Mouse (Mus musculus) brain, embryonic 14.5 days (tissue): Measurements from ENCODE around the gene Msl2. TPM values are rescaled to one million over a fixed set of nuclear protein-coding genes. Genes with fewer than 3 reads are reported as not detected.

Source experiments
- DNase-seq: peaks from one replicate; pipeline ENCODE4 v3.0.0-alpha.2; 2011; ENCODE audit warnings: low read depth
- CTCF ChIP-seq: fragments of 200-500 bp; IDR thresholded peaks from 2 replicates; pipeline ENCODE4 v1.5.1; 2012; ENCODE audit warnings: inconsistent platforms, mild to moderate bottlenecking, moderate library complexity, borderline replicate concordance; ENCODE audit not compliant: insufficient read depth, insufficient read length; ENCODE audit errors: extremely low read depth
- POLR2A ChIP-seq: fragments of 200-500 bp; IDR thresholded peaks from 2 replicates; pipeline ENCODE4 v1.6.1; 2012; ENCODE audit warnings: mild to moderate bottlenecking, inconsistent platforms, borderline replicate concordance; ENCODE audit not compliant: poor library complexity, insufficient read depth, insufficient read length, severe bottlenecking; ENCODE audit errors: extremely low read depth
- polyA plus RNA-seq: library from polyadenylated mRNA; depleted of rRNA; stranded (reverse); fragments of >200 nt; gene quantifications from 2 replicates; pipeline ENCODE4 v1.2.3, GENCODE M21; 2012

Msl2 gene
- polyA plus RNA-seq, 1 experiment = 33.6 TPM

DNA sequence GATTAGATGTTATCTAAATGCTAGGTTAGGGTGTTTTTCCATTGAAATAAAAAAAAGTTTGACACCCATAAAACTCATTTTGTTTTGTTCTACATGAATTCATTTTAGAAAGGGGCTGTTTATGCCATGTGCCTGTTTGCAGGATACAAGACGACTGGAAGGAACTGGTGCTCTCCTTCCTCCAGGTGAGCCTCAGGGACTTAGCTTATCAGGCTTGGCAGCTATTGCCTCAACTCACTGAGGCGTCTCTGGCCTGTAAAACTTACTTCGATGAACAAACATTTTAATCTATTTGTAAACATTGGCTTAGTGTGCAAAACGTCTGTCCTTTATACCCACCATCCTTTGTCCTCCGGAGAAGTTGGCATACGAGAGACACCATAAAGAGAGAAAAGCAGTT, 21.2 kb upstream of the Msl2 start:
- no peak for DNase-seq
- TF ChIP-seq CTCF = no peak
- no peak for TF ChIP-seq POLR2A

DNA sequence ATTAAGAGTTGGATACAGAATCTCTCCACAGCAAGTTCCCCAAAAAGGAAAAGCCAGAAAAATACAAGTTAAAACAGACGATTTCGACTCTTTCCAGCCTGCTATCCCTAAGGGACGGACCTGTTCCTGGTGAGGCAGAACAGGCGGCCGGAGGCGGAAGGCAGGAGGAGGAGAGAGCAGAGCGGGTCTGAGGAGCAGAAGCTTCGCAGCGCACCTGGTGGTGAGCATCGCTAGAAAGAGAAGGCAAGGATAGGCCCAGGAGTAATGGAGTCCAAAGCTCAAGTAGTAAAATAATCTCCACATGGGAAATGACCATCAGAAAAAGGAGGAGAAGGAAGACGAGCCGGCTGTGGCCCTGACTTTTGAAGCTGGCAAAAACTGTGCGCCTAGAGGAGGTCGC, 20.6 kb upstream of the Msl2 start:
- TF ChIP-seq CTCF = no peak
- TF ChIP-seq POLR2A = no peak
- DNase-seq = no peak

DNA sequence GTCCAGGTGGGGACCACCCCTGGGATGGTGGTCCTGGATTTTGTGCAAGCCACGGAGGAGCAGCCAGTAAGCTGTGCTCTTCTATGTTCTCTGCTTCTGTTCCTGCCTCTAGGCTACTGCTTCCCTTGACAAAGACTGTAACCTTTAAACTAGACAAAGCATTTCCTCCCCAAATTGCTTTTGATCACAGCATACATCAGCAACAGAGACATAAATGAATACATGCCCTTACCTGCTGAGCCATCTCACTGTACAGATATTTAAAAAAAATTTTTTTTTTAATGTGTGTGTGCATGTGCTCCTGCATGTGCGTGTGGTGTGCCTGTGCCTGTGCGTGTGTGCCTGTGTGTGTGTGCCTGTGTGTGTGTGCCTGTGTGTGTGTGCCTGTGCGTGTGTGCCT, 16.7 kb upstream of the Msl2 start:
- DNase-seq = no peak
- TF ChIP-seq POLR2A = no peak
- TF ChIP-seq CTCF = no peak

DNA sequence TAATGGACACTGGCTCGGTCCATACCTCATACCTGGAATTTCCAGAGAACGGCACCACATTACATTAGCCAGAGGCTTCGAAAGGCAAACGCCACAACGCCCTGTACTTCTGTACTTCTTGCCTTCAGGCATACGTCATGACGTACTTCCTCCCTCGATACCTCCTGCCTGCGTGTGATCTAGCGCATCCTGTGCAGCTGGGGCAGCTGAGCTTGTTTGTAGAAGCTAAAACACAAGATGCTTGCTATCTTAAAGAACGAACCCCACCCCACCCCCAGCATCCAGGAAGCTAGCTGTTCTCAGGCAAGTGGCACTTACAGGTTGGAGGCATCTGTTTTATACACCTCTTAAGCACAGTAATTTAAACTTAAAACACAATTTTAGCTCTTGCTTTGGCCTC, 12.9 kb upstream of the Msl2 start:
- no peak for DNase-seq
- TF ChIP-seq CTCF (no peak), POLR2A (no peak)

DNA sequence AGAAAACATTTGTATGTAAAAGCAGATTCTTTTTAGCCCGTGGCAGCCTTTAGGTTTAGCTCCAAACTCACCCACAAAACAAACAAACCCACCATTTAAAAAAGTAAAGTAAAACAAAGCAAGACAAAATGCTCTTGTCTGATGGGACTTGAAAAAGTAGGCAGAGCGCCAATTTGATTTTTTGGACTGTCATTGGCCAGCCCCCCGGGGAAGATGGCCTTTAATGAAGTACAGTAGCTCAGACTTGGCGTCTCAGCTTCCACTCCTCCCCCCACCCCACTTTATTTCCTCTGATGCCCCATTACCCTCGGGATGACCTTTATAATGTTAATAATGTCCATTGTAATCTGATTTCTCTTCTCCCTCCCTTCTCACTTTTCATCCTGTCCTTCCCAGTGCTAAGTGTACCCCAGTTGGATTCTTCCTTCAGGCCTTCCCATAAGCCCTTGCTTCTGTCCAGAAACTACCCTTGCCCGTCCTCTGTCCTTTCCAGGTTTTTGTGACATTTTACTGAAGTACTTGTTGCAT, 11.6 kb upstream of the Msl2 start:
- TF ChIP-seq CTCF (no peak), POLR2A (no peak)
- DNase-seq = no peak

DNA sequence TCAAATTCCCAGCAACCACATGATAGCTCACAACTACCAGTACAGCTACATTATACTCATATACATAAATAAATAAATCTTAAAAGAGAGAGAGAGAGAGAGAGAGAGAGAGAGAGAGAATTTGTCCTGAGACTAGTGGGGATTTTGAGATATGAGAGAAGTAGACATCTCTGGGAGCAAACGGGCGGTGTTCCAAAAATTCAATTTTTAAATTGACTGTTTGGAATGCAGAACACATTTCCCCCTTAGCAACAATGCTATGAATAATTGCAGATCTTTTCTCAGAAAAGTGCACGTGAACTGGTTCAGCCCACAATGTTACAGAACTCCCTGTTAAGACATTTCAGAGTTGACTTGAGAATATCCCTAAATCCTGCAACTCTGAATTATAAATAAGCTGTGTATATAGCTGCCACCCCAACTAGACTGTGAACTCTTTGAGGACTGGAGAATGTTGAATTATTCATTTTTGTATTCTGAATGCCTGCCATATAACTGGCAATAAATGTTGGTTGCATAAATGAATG, 8.8 kb upstream of the Msl2 start:
- TF ChIP-seq CTCF (no peak), POLR2A (no peak)
- peak; percentile 38 for DNase-seq

DNA sequence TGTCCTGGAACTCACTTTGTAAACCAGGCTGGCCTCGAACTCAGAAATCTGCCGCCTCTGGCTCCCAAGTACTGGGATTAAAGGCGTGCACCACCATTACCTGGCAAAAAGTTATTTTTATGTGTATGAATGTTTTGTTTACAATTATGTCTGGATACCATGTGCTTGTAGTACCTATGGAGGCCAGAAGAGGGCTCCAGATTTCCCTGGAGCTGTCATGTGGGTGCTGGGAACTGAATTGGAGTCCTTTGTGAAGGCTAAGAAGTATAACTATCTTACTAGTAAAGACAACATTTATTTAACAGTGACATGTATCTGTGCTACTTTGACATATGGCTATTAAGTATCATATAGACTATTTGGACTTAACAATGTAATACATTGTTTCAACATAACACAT, 4.1 kb upstream of the Msl2 start:
- TF ChIP-seq POLR2A = no peak
- no peak for TF ChIP-seq CTCF
- no peak for DNase-seq

DNA sequence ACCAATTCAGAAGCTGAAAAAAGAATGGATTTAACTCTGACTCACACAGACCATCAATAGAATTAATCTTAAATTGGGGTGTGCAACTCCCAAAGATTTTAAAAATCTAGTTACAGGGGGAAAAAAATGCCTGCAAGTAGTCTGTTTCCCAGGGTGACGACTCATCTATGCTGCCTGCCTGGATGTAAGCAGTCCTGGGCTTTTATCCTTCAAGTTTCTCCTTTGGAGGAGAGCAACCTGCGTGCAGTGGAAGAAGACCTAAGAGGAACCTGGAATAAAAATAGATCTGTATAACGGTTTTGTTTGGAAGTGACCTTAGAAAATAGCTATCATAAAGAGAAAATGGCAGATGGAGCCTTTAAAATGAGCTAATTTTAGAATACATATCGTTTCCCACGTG, 1.4 kb upstream of the Msl2 start:
- peak; percentile 8 for DNase-seq
- no peak for TF ChIP-seq POLR2A
- no peak for TF ChIP-seq CTCF

DNA sequence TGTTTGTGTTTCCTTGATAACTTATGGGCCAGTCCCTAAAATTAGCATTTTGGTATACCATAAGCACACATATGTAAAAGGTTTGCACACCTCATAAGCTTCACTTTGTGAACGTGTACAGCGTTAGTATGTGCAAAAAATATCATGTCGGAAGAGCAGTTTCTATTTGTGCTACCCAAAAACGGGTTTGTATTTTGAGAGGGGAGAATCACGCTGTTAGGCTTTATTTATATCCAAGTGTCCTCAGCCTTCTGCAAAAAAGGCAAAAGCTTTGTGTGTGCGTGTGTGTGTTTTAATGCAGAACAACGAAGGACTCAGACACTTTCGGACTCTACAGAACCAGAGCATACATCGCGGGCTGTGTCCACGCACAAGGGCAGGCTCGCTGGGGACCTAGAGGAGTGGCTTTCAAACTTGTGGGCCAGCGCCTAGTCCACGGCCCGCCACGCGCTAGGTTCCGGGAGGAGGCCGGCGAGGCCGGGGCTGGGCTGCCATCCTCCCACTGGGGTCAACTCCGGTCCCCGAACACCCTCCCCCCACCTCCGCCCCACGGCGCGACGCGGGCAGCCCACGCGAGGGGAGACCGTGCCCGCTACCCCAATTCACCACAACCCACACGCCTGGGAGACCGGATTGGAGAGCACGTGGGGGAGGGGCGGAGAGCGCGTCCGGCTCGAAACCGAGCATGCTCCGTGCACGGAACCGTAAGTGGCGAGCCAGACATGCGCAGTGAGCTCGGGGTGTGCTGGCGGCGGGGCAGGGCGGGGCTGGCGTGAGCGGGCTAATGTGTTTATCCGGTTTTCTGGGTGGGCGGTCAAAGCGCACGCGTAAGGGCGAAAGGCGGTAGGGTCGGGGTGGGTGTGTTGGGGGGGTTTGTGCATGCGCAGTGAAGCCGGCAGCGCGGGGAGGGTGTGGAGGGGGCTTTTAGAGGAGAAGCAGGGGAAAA, 587 bp upstream of the Msl2 start:
- TF ChIP-seq CTCF (no peak), POLR2A (peak; percentile 56; the same call in 1 of the 2 replicates)
- DNase-seq = peak; percentile 100

DNA sequence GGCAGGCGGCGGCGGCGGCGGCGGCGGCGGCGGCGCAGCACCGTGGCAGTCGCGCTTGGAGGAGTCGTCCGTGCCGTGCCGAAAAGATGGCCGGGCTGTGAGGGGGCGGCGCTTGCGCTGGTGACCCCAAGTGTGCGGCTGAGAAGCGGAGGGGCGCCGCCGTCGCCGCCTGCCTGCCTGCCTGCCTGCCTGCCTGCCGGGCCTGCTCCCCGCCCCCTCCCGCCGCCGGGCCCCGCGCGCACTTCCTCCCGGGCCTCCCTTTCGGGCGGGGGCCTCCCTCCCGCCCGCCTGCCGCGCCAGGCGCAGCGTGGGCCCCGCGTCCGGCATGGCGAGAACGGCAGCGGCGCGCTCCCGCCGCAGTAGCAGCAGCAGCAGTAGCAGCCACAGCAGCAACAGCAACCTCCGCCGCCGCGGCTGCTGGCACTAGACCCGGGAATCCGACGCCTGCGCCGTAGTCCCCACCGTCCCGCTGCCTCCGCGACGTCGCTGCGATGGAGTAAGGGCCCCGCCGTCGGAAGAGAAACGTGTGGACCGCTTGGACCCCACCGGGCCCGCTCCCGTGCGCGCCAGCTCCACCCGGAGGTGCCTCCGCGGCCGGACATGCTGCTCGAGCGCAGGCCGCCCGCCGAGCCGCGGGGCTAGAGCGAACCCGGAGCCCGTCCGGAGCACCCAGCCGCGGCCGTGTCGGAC, 576 bp downstream of the Msl2 start:
- DNase-seq = peak; percentile 88
- no peak for TF ChIP-seq CTCF
- no peak; the same call in 1 of the 2 replicates for TF ChIP-seq POLR2A

DNA sequence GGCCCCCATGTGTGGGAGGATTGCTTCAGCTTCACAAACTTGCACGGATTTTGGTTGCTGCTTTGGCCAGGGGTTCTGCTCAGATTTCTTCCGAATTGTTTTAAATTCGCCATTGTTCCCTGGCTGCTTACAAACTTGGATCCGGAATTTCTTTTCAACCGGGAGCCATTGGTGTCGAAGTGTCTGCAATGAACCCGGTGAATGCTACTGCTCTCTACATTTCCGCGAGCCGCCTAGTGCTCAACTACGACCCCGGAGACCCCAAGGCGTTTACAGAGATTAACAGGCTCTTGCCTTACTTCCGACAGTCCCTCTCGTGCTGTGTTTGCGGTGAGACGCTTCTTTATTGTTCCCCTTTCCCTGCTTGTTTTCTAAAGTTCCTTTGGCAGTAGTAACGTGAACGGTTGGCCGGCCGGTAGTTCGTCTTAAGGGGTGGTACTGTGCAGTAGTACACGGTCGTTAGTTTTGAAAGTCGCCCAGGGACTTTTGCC, 1.2 kb downstream of the Msl2 start:
- DNase-seq = peak; percentile 55
- no peak for TF ChIP-seq CTCF
- TF ChIP-seq POLR2A = no peak

DNA sequence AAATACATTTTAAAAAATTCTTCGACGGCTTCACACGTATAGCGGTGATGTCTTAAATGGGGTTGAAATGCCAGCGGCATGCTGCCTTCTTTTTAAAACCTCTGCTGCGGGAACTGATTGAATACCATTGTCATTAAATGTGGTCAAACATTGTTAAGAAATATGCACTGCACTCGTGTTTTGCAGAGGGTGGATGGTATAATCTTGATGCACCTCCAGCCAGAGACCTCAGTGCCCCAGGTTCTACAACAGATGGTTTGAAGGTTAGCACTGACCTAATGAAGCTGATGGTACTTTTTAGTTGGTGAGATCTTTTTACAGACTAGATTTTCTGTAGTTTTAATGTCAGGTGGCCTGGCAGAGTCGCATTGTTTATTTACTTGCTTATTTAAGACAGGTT, 1.8 kb downstream of the Msl2 start:
- no peak for DNase-seq
- no peak for TF ChIP-seq CTCF
- no peak for TF ChIP-seq POLR2A
